Comparison of ENCODE assay signal across 12 mouse cellular contexts in genomic region chr13:72972894-72973293, GRCm38 (mm10).
"Had no signal": no experiment of that assay in that cellular context is flagged by ENCODE, and none has a peak within 500 bp of the region (broad histone marks: within the 10 kb centered on the region; RNA-seq: fewer than 3 reads in every experiment).

No protein-coding gene starts in this region.

- H3K9ac ChIP-seq: limb, embryonic 12.5 days; liver, embryonic 13.5 days; liver, postnatal 0 days; neural tube, embryonic 13.5 days had no signal

- H3K4me2 ChIP-seq: limb, embryonic 12.5 days; liver, embryonic 13.5 days; neural tube, embryonic 13.5 days had no signal

- H3K4me3 ChIP-seq: limb, embryonic 12.5 days; liver, embryonic 13.5 days; midbrain, embryonic 10.5 days; neural tube, embryonic 13.5 days had no signal

- DNase-seq: kidney, adult 18-20 months; kidney, postnatal 10 days; kidney, postnatal 4 days; liver, postnatal 0 days; lung, postnatal 4 days; midbrain, embryonic 14.5 days; right cerebral cortex, adult 18-20 months; right cerebral cortex, postnatal 25 days had no signal

- H3K27ac ChIP-seq: limb, embryonic 12.5 days; liver, embryonic 13.5 days; midbrain, embryonic 10.5 days; neural tube, embryonic 13.5 days had no signal

- H3K4me1 ChIP-seq: limb, embryonic 12.5 days; liver, embryonic 13.5 days; midbrain, embryonic 10.5 days; neural tube, embryonic 13.5 days had no signal

- H3K36me3 ChIP-seq: limb, embryonic 12.5 days; liver, embryonic 13.5 days; midbrain, embryonic 10.5 days; neural tube, embryonic 13.5 days had no signal

- H3K27me3 ChIP-seq: limb, embryonic 12.5 days; liver, embryonic 13.5 days; neural tube, embryonic 13.5 days had no signal

- ATAC-seq: liver, postnatal 0 days had no signal

- H3K9me3 ChIP-seq: limb, embryonic 12.5 days; liver, embryonic 13.5 days; midbrain, embryonic 10.5 days; neural tube, embryonic 13.5 days had no signal
